Mouse (Mus musculus): ENCODE results near the gene Stab2.

The Stab2 gene

GRCm38 (mm10) chr10:87007385-87008214, at the start of gene Stab2:
Gene Stab2 (minus strand): TSS chr10:87008025.
- DNase-seq (ENCODE audit: low spot score): no peak

GRCm38 (mm10) chr10:87051714-87052113, 43.9 kb upstream of the Stab2 start:
- DNase-seq (ENCODE audit: low spot score): peak; percentile 73

- no peak for DNase-seq (ENCODE audit: low spot score)
Observed at GRCm38 (mm10) chr10:87049179-87049578, 41.4 kb upstream of the Stab2 start.

DNA sequence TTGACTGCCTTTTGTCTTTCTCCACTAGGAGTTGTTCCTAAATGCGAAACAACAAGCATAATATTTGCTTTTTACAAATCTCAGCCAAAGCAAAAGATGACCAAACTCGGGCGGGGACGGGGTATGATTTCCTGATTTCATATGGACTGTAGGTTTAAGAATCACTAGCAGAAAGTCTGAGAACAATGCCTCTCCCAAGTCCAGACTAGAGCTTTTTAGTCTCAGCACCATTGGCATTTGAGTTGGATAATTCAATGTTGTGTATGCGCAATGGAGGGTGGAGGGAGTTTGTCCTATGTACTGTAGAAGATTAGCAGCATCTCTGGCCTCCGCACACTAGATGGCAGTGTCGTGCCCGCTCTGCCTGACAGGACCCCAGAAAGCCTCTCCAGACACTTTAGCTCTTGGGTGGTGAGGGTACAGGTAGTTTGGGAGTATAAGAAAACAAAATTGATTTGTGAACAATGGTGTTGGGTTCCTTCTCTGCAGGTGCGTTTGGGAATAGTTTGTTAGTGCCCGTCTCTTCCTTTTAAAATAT, 39.2 kb upstream of the Stab2 start:
- DNase-seq (ENCODE audit: low spot score): no peak

- no peak for DNase-seq (ENCODE audit: low spot score)
Observed at GRCm38 (mm10) chr10:87046469-87046868, 38.6 kb upstream of the Stab2 start.

- DNase-seq (ENCODE audit: low spot score): peak; percentile 56
Observed at GRCm38 (mm10) chr10:87045273-87045672, 37.4 kb upstream of the Stab2 start.

- no peak for DNase-seq (ENCODE audit: low spot score)
Observed at GRCm38 (mm10) chr10:87041265-87041664, 33.4 kb upstream of the Stab2 start.

DNA sequence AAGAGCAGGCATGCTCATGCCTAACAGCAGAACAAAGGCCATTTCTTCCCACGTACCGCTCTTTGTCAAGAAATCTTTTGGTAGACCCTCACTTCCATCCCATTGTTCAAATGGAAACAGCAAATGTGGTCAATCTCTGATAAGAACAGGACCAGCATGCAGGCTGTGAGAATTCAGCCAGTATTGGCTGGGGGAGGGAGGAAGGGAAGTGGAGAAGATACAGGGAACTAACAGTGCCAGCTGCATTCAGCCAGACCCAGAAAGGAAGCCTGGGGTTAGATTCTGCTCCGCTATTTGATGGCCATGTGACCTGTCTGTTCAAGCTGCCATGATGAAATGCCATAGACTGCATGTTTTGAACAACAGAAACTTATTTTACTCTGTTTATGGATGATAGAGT, 32.0 kb upstream of the Stab2 start:
- DNase-seq (ENCODE audit: low spot score): no peak

DNA sequence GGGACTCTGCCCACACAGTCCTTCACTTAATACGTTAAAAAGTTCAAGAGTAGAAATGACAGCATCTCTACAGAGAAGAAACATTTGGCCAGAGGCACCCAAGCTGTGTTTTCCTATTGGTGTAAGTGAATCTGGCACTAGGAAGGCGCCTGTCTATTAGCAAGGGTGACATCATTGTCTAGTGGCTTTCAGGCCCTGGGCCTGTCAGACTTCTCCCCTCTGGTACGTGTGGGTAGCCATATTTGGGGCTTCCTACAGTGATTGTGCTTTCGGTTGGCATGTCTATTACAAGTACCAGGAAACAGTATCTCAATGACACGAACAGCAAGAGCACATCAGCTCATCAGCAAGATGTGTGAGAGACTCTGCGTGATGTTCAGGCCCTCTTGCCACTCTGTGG, 31.5 kb upstream of the Stab2 start:
- DNase-seq (ENCODE audit: low spot score): no peak

- DNase-seq (ENCODE audit: low spot score): no peak
Observed at GRCm38 (mm10) chr10:87037062-87037461, 29.2 kb upstream of the Stab2 start.

- no peak for DNase-seq (ENCODE audit: low spot score)
Observed at GRCm38 (mm10) chr10:87036271-87036703, 28.5 kb upstream of the Stab2 start.

DNA sequence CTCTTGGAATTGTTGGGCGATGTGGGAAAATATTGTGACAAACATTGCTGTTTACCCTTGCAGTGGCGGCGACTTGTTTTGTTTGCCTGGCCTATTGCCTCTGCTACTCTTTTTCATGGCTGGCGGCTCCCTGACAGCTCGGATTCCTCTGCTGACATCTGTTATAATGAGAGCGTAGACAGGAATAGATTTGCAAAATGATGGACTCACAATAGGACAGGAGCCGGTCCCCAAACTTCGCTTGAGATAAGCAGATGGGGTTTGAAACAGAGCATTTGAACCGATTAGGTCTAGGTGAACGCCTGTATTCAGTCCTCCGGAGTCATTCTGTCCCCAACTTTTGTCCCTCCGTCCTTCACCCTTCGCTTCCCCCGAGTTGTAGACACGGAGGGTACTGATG, 28.0 kb upstream of the Stab2 start:
- no peak for DNase-seq (ENCODE audit: low spot score)

- no peak for DNase-seq (ENCODE audit: low spot score)
Observed at GRCm38 (mm10) chr10:87032768-87033167, 24.9 kb upstream of the Stab2 start.

DNA sequence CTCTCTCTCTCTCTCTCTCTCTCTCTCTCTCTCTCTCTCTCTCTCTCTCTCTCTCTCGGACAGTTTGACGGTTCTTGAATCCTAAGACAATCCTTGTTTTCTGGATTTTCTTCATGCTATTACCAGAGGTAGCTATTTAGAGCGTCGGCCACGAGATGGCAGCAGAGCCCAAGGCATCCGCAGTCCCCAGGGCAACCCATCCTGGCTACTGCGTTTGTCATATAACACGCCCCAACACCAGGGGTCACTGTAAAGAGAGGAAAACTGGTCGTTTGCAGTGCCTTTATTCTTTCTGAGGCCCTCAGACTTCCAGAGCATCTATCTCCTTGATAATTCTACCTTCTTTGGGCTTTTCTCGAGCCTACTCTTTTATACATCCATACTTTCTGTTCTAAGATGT, 17.1 kb upstream of the Stab2 start:
- DNase-seq (ENCODE audit: low spot score): peak; percentile 64

DNA sequence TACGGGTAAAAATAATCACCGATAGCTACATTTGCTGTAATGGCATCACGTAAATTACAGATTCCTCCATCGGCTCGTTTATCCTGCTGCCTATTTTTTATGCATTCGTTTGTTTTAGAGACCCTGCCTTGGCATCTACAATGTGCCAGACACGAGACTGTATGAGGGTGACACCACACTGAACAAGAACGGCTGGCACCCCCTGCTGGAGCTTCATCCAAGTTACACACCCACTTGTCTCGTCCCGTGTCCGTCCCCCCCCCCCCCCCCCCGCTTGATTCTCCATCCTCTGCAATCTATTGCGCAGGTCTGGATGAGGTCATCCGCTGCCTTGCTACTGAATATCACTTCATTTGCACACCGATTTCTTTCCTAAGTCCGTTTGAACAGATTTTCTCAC, 12.9 kb upstream of the Stab2 start:
- no peak for DNase-seq (ENCODE audit: low spot score)

- DNase-seq (ENCODE audit: low spot score): no peak
Observed at GRCm38 (mm10) chr10:87018876-87019275, 11.1 kb upstream of the Stab2 start.

GRCm38 (mm10) chr10:87016151-87016692, 8.4 kb upstream of the Stab2 start:
- no peak for DNase-seq (ENCODE audit: low spot score)

GRCm38 (mm10) chr10:87015403-87015802, 7.6 kb upstream of the Stab2 start:
- no peak for DNase-seq (ENCODE audit: low spot score)

- no peak for DNase-seq (ENCODE audit: low spot score)
Observed at GRCm38 (mm10) chr10:87014391-87014965, 6.7 kb upstream of the Stab2 start.

- DNase-seq (ENCODE audit: low spot score): no peak
Observed at GRCm38 (mm10) chr10:87012087-87012486, 4.3 kb upstream of the Stab2 start.

- DNase-seq (ENCODE audit: low spot score): no peak
Observed at GRCm38 (mm10) chr10:87008215-87008499, 332 bp upstream of the Stab2 start.

DNA sequence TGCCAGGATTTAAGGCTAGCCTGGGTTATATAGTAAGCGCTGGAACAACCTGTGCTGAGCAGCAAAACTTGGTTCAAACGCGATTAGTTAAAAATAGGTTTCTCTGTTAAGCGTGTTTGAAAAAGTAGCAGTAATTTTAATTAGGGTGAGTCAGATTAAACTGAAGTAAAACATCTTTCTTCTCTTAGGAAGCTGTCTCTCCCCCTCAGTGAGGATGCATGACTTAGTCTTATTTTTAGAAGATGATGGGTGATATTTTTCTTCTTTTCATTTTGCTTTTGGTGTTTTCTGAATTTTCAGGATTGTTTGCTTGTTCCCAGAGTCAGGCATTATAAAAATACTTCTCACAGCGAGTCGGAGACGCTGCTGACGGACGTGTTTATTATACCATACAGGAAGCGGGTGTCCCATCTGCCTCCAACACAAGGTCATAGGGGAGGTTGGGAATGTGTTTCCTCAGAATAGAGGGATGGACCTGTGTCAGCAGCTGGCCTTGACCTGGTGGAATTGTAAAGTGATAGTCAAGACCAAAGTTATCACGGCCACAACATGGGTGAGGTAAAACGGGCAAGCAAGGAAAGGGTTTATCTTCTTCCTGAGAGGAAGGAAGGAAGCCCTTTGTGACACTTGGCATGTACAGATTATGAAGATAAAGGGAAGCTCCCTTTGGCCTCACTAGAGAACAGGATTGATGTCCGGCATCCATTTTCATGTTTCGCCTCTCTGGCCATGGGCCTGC, 15.4 kb downstream of the Stab2 start:
- no peak for DNase-seq (ENCODE audit: low spot score)

DNA sequence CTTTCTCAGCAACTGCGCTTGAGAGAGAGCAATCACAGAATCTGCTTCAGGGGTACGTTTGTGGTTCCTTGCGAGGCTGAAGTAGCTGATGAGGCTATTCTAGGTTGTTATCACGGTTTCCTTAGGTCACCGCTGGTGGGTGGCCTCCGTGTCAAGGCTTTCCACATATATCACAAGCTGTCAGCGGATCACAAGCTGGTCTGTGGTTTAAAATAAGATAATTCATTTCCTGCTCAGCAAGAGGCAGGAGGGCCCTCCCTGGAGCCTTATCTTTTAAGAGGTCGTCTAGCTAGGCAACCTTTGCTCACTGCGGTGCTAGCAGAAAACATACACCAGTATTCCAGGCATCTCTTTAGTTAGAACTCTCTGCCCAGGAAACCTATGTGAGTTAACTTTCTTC, 17.2 kb downstream of the Stab2 start:
- peak; percentile 75 for DNase-seq (ENCODE audit: low spot score)
